Mouse (Mus musculus) CH12.LX (cell line): ENCODE data around the gene Figla. TPM values are rescaled to one million over a fixed set of nuclear protein-coding genes. Genes with fewer than 3 reads are reported as not detected.

Experiments
- DNase-seq: peaks from one replicate; pipeline ENCODE4 v3.0.0-alpha.2; 2013; ENCODE audit errors: extremely low read depth
- H3K27ac ChIP-seq: 2 replicates; pipeline ENCODE4 v1.5.1; 2012; ENCODE audit warnings: low read depth, mild to moderate bottlenecking, control low read depth, moderate library complexity; ENCODE audit not compliant: insufficient read depth
- H3K27me3 ChIP-seq: replicated peaks from 2 replicates; pipeline ENCODE3; 2012; ENCODE audit warnings: inconsistent platforms
- H3K36me3 ChIP-seq, 2 experiments: replicated peaks in 1 of 2; 2 replicates each; pipeline versions ENCODE3 to v1.6.1; 2012; ENCODE audit warnings: inconsistent platforms in 1 of 2, low read length in 1 of 2, mild to moderate bottlenecking in 1 of 2, mixed read lengths in 1 of 2, moderate library complexity in 1 of 2; ENCODE audit not compliant: control insufficient read depth in 1 of 2, insufficient read depth in 1 of 2
- H3K4me1 ChIP-seq, 2 experiments: 2 replicates each; pipeline ENCODE4 v1.6.1; 2012; ENCODE audit warnings: inconsistent platforms in 1 of 2, moderate library complexity in 1 of 2; ENCODE audit not compliant: insufficient read depth in 2 of 2, control insufficient read depth in 1 of 2
- H3K4me2 ChIP-seq: 2 replicates; pipeline ENCODE4 v1.6.1; 2012; ENCODE audit warnings: low read depth, mild to moderate bottlenecking, control low read depth; ENCODE audit not compliant: poor library complexity, insufficient read depth, severe bottlenecking
- H3K4me3 ChIP-seq, 3 experiments: fragments of 150-350 bp in 1 of 3; sonication (generic) in 1 of 3; replicated peaks in 1 of 3; 2 replicates each; pipeline versions ENCODE3 to v1.5.1; 2011 to 2012; ENCODE audit warnings: low read depth in 2 of 3, low read length in 2 of 3, mild to moderate bottlenecking in 2 of 3, moderate library complexity in 2 of 3, control low read depth in 1 of 3, improper control_type of control experiment in 1 of 3, inconsistent platforms in 1 of 3, mixed read lengths in 1 of 3; ENCODE audit not compliant: poor library complexity in 1 of 3
- H3K79me2 ChIP-seq: replicated peaks from 2 replicates; pipeline ENCODE4 v1.6.1; 2012; ENCODE audit warnings: mild to moderate bottlenecking, moderate library complexity; ENCODE audit not compliant: control insufficient read depth, poor library complexity, insufficient read depth, severe bottlenecking; ENCODE audit errors: extremely low read depth
- H3K9ac ChIP-seq: 2 replicates; pipeline ENCODE4 v1.6.1; 2012; ENCODE audit warnings: low read depth, mild to moderate bottlenecking, control low read depth, moderate library complexity; ENCODE audit not compliant: insufficient read depth
- H3K9me3 ChIP-seq: replicated peaks from 2 replicates; pipeline ENCODE3; 2012; ENCODE audit warnings: low read length, inconsistent platforms, mixed read lengths
- BHLHE40 ChIP-seq: IDR thresholded peaks from 2 replicates; pipeline ENCODE4 v1.6.1; 2011; ENCODE audit warnings: mild to moderate bottlenecking, low read depth, low read length, improper control_type of control experiment
- CHD2 ChIP-seq: IDR thresholded peaks from 2 replicates; pipeline ENCODE4 v1.6.1; 2011; ENCODE audit warnings: low read length, improper control_type of control experiment
- E2F4 ChIP-seq: IDR thresholded peaks from 2 replicates; pipeline ENCODE4 v1.6.1; 2011; ENCODE audit warnings: low read depth, low read length, improper control_type of control experiment; ENCODE audit not compliant: insufficient replicate concordance
- ELF1 ChIP-seq: IDR thresholded peaks from 2 replicates; pipeline ENCODE4 v1.6.1; 2014; ENCODE audit warnings: low read depth, mild to moderate bottlenecking, inconsistent platforms, low read length, improper control_type of control experiment
- EP300 ChIP-seq: IDR thresholded peaks from 2 replicates; pipeline ENCODE4 v1.6.1; 2011; ENCODE audit warnings: low read length, improper control_type of control experiment
- ETS1 ChIP-seq: conservative IDR thresholded peaks from 2 replicates; pipeline ENCODE4 v1.6.1; 2012; ENCODE audit warnings: low read depth, mild to moderate bottlenecking, inconsistent platforms, low read length, improper control_type of control experiment, moderate library complexity
- JUND ChIP-seq: conservative IDR thresholded peaks from 2 replicates; pipeline ENCODE4 v1.6.1; 2011; ENCODE audit warnings: low read depth, low read length, improper control_type of control experiment
- KAT2A ChIP-seq: IDR thresholded peaks from 2 replicates; pipeline ENCODE4 v1.6.1; 2012; ENCODE audit warnings: low read length, improper control_type of control experiment, inconsistent platforms; ENCODE audit not compliant: insufficient replicate concordance
- MAFK ChIP-seq: IDR thresholded peaks from 2 replicates; pipeline ENCODE4 v1.6.1; 2011; ENCODE audit warnings: low read length, improper control_type of control experiment; ENCODE audit not compliant: insufficient replicate concordance
- MAX ChIP-seq: IDR thresholded peaks from 2 replicates; pipeline ENCODE4 v1.6.1; 2011; ENCODE audit warnings: low read length, improper control_type of control experiment
- MEF2A ChIP-seq: IDR thresholded peaks from 2 replicates; pipeline ENCODE4 v1.6.1; 2014; ENCODE audit warnings: low read depth, mild to moderate bottlenecking, inconsistent platforms, low read length, improper control_type of control experiment, borderline replicate concordance
- MYC ChIP-seq: IDR thresholded peaks from 2 replicates; pipeline ENCODE4 v1.6.1; 2011; ENCODE audit warnings: low read depth, mild to moderate bottlenecking, improper control_type of control experiment, low read length
- NRF1 ChIP-seq: IDR thresholded peaks from 2 replicates; pipeline ENCODE4 v1.6.1; 2014; ENCODE audit warnings: low read depth, mild to moderate bottlenecking, inconsistent platforms, low read length, improper control_type of control experiment, moderate library complexity
- PAX5 ChIP-seq: IDR thresholded peaks from 2 replicates; pipeline ENCODE4 v1.6.1; 2012; ENCODE audit warnings: low read length, inconsistent platforms, mixed read lengths
- POLR2A ChIP-seq: IDR thresholded peaks from 2 replicates; pipeline ENCODE4 v1.6.1; 2011; ENCODE audit warnings: low read depth, mild to moderate bottlenecking, improper control_type of control experiment, low read length
- POLR2AphosphoS2 ChIP-seq: IDR thresholded peaks from 2 replicates; pipeline ENCODE4 v1.6.1; 2011; ENCODE audit warnings: low read depth, low read length, improper control_type of control experiment
- RAD21 ChIP-seq: IDR thresholded peaks from 2 replicates; pipeline ENCODE4 v1.6.1; 2011; ENCODE audit warnings: low read depth, mild to moderate bottlenecking, low read length, improper control_type of control experiment, moderate library complexity
- RCOR1 ChIP-seq: conservative IDR thresholded peaks from 2 replicates; pipeline ENCODE4 v1.6.1; 2012; ENCODE audit warnings: low read depth, mild to moderate bottlenecking, inconsistent platforms, low read length, improper control_type of control experiment
- SMC3 ChIP-seq: IDR thresholded peaks from 2 replicates; pipeline ENCODE4 v1.6.1; 2011; ENCODE audit warnings: low read depth, low read length, improper control_type of control experiment
- TBP ChIP-seq: conservative IDR thresholded peaks from 2 replicates; pipeline ENCODE4 v1.6.1; 2011; ENCODE audit warnings: low read depth, low read length, improper control_type of control experiment
- TCF12 ChIP-seq: IDR thresholded peaks from 2 replicates; pipeline ENCODE4 v1.6.1; 2014; ENCODE audit warnings: low read depth, mild to moderate bottlenecking, inconsistent platforms, low read length, improper control_type of control experiment
- UBTF ChIP-seq: IDR thresholded peaks from 2 replicates; pipeline ENCODE4 v1.6.1; 2012; ENCODE audit warnings: low read depth, mild to moderate bottlenecking, inconsistent platforms, low read length, improper control_type of control experiment, moderate library complexity
- USF2 ChIP-seq: conservative IDR thresholded peaks from 2 replicates; pipeline ENCODE4 v1.6.1; 2011; ENCODE audit warnings: low read depth, low read length, improper control_type of control experiment
- ZC3H11A ChIP-seq: IDR thresholded peaks from 2 replicates; pipeline ENCODE4 v1.6.1; 2012; ENCODE audit warnings: low read depth, mild to moderate bottlenecking, inconsistent platforms, low read length, improper control_type of control experiment
- ZKSCAN1 ChIP-seq: IDR thresholded peaks from 2 replicates; pipeline ENCODE4 v1.6.1; 2012; ENCODE audit warnings: low read depth, inconsistent platforms, low read length, improper control_type of control experiment, borderline replicate concordance
- dilution Hi-C: fragments of 300-500 bp; cut with MboI; formaldehyde crosslinking; loops from 2 replicates; pipeline ENCODE4 v1.14.3; 2020; ENCODE audit warnings: low sequenced_read_pairs; ENCODE audit not compliant: extremely low pct_unique_long_range_greater_than_20kb, extremely low pct_ligation_motif_present
- in situ Hi-C: fragments of 300-500 bp; cut with MboI; formaldehyde crosslinking; loops from 3 replicates; pipeline ENCODE4 v1.14.3; 2019; ENCODE audit warnings: low sequenced_read_pairs, low pct_ligation_motif_present, low pct_unique_long_range_greater_than_20kb, mixed read lengths
- polyA plus RNA-seq: library from polyadenylated mRNA; unstranded; fragments of >175 nt; gene quantifications from 2 replicates; pipeline ENCODE4 v1.2.1, GENCODE M21; 2012; ENCODE audit warnings: low read depth; ENCODE audit not compliant: insufficient read length
- total RNA-seq, 2 experiments: library from RNA; depleted of rRNA; stranded (reverse); fragments of 300-350 nt in 1 of 2; fragments of >200 nt in 1 of 2; gene quantifications; 2 replicates each; pipeline ENCODE4 v1.2.3; 2012 to 2014

The Figla gene
- total and polyA plus RNA-seq, 3 experiments: not detected

GRCm38 (mm10) chr6:86028601-86029322 lies 12.8 kb downstream of the Figla start, which contains the start of gene Add2:
Gene Add2, plus strand, starts transcription at chr6:86028681.
- H3K27ac ChIP-seq: no peak within 1 kb of the TSS
- no peak within 1 kb of the TSS for H3K4me3 ChIP-seq
- TF ChIP-seq EP300 (no peak), TBP (no peak), JUND (no peak), MYC (no peak), POLR2A (no peak), POLR2AphosphoS2 (no peak), CHD2 (no peak), TCF12 (no peak), NRF1 (no peak), MAFK (no peak), ZC3H11A (no peak), MAX (no peak), UBTF (no peak), ZKSCAN1 (no peak), ELF1 (no peak), PAX5 (no peak), BHLHE40 (no peak), KAT2A (no peak), E2F4 (no peak), ETS1 (no peak)
- no peak for DNase-seq
- in situ Hi-C loops (no loop called here), dilution Hi-C loops (no loop called here)
- H3K4me1 ChIP-seq: no peaks in the 10 kb centered on the region
- H3K36me3 ChIP-seq: no peaks in the 10 kb centered on the region
- H3K9ac ChIP-seq: no peak within 1 kb of the TSS
- peaks cover 63% of the 10 kb centered on the region for H3K27me3 ChIP-seq
- H3K79me2 ChIP-seq: no peaks in the 10 kb centered on the region
- no peaks in the 10 kb centered on the region for H3K9me3 ChIP-seq
- H3K4me2 ChIP-seq: no peak within 1 kb of the TSS

- TF ChIP-seq E2F4 (no peak), SMC3 (no peak), MAX (no peak), RAD21 (no peak), MAFK (no peak), POLR2AphosphoS2 (no peak), MEF2A (no peak), RCOR1 (no peak), KAT2A (no peak), USF2 (no peak)
- Histone ChIP-seq H3K36me3 (no peaks in the 10 kb centered on the region), H3K79me2 (no peaks in the 10 kb centered on the region), H3K9ac (no peak overlapping the region), H3K4me3 (no peak overlapping the region), H3K4me2 (no peak overlapping the region), H3K27ac (no peak overlapping the region), H3K4me1 (no peaks in the 10 kb centered on the region), H3K27me3 (peaks cover 58% of the 10 kb centered on the region), H3K9me3 (no peaks in the 10 kb centered on the region)
- in situ Hi-C loops: no loop called here
- dilution Hi-C loops: no loop called here
- DNase-seq: no peak
These were observed 13.3 kb downstream of the Figla start for GRCm38 (mm10) chr6:86029323-86029713.
